Mouse (Mus musculus) liver, postnatal 0 days (tissue): ENCODE measurements at regions not wholly inside any gene's neighbourhood (a gene's known extent, or its start where the extent isn't known, plus 50 kb on each side); places are given as distances from the start of the nearest gene placed in this dataset.

ENCODE experiments used
- CTCF ChIP-seq: sonication (generic); IDR thresholded peaks from 2 replicates; pipeline ENCODE4 v1.5.1; 2016; ENCODE audit warnings: antibody characterized with exemption, low read depth
- EP300 ChIP-seq: IDR thresholded peaks from 2 replicates; pipeline ENCODE4 v1.6.1; 2016; ENCODE audit warnings: antibody characterized with exemption, low read depth, mild to moderate bottlenecking

GRCm38 (mm10) chr3:151020014-151020413, 417.7 kb upstream of the Adgrl4 start:
- TF ChIP-seq CTCF (no peak), EP300 (no peak)
